Mouse (Mus musculus): Measurements from ENCODE around the gene Nt5m.

- TF ChIP-seq TCF12 (IDR thresholded peaks at IDR 0.05; ENCODE audit: low read depth, low read length), result no peak
- no peak for TF ChIP-seq POLR2A (IDR thresholded peaks at IDR 0.05; ENCODE audit: control insufficient read depth in 1 of 2, insufficient read depth in 1 of 2, low read depth in 1 of 2, low read length in 2 of 2, poor library complexity in 1 of 2)
- no peak for TF ChIP-seq RCOR1 (IDR thresholded peaks at IDR 0.05; ENCODE audit: low read depth, low read length)
- no peak for TF ChIP-seq HCFC1 (IDR thresholded peaks at IDR 0.05; ENCODE audit: low read depth, low read length)
- no peak for TF ChIP-seq NRF1 (IDR thresholded peaks at IDR 0.05; ENCODE audit: insufficient read depth, low read depth, low read length, poor library complexity, severe bottlenecking)
- no peak for TF ChIP-seq E2F4 (IDR thresholded peaks at IDR 0.05; ENCODE audit: borderline replicate concordance, low read depth, low read length)
- no peak for TF ChIP-seq MYC (IDR thresholded peaks at IDR 0.05; ENCODE audit: low read depth, low read length)
- no peak for TF ChIP-seq ETS1 (IDR thresholded peaks at IDR 0.05; ENCODE audit: low read depth, low read length)
These were observed 69.2 kb downstream of the Nt5m start for GRCm38 (mm10) chr11:59908446-59908845.

Measured in MEL (cell line).